Comparison of ENCODE assay signal across 15 mouse cellular contexts in the genomic region with DNA sequence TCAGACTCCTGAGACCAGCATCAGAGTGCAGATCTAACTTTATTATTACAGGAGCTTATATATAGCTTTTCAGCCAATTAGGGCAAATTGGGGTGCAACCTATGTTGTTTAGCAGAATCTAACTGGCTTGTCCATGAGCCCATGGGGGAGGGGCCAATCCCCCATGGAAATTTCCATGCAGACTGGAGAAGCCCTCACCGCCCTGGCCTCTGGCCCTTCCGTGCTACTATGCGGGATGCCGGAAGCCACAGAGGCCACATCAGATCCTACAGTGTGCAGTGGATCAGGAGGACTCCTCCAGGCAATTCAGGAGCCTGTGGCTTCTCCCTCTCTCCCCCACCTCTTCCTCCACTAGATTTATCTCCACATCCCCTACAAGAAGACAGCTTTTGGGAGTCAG. TPM values are rescaled to one million over a fixed set of nuclear protein-coding genes. Genes with fewer than 3 reads are reported as not detected.
A peak's percentile ranks its signal among the peaks of the same experiment; 100 is the strongest.
DNase-seq lines count a peak whose midpoint lies in the region; ATAC-seq lines count a peak whose summit lies in the region.
"Had no signal": no experiment of that assay in that cellular context is flagged by ENCODE, and none has a peak within 500 bp of the region (broad histone marks: within the 10 kb centered on the region; RNA-seq: fewer than 3 reads in every experiment).

No protein-coding gene starts in this region.

- peak overlapping the region; percentile 50 for H3K27ac ChIP-seq in liver, embryonic 13.5 days
- no peak overlapping the region; the same call in 1 of the 2 replicates for H3K27ac ChIP-seq in liver, embryonic 12.5 days
- H3K27ac ChIP-seq in forebrain, embryonic 11.5 days (ENCODE audit: low read depth, low read length), result no peak overlapping the region
- H3K27ac ChIP-seq: embryonic facial prominence, embryonic 13.5 days had no signal

- ATAC-seq in liver, embryonic 13.5 days (ENCODE audit: low read depth), result no peak
- ATAC-seq in liver, embryonic 12.5 days, result no peak
- 0 out of 2 replicates have a peak, but pooled peaks have one; percentile 17 for ATAC-seq in megakaryocyte-erythroid progenitor cell, adult 5-6 weeks (replicated peaks; ENCODE audit: low FRiP score, low TSS enrichment, poor library complexity, severe bottlenecking)
- no peak for ATAC-seq in forebrain, embryonic 11.5 days (replicated peaks; ENCODE audit: low FRiP score)
- no peak for ATAC-seq in megakaryocyte, adult 5-6 weeks (ENCODE audit: poor library complexity, severe bottlenecking)
- ATAC-seq: forebrain, embryonic 16.5 days had no signal

- no peaks in the 10 kb centered on the region for H3K9me3 ChIP-seq in liver, embryonic 13.5 days (replicated peaks)
- no peaks in the 10 kb centered on the region for H3K9me3 ChIP-seq in liver, embryonic 12.5 days (replicated peaks)
- H3K9me3 ChIP-seq in forebrain, embryonic 11.5 days (ENCODE audit: control insufficient read depth, low read length), result no peaks in the 10 kb centered on the region
- H3K9me3 ChIP-seq: embryonic facial prominence, embryonic 13.5 days had no signal

- H3K27me3 ChIP-seq in liver, embryonic 13.5 days, result no peaks in the 10 kb centered on the region
- no peaks in the 10 kb centered on the region for H3K27me3 ChIP-seq in liver, embryonic 12.5 days (replicated peaks)
- no peaks in the 10 kb centered on the region for H3K27me3 ChIP-seq in forebrain, embryonic 11.5 days (ENCODE audit: control insufficient read depth, insufficient read depth, low read length)
- H3K27me3 ChIP-seq: embryonic facial prominence, embryonic 13.5 days had no signal

- H3K4me3 ChIP-seq in liver, embryonic 13.5 days (replicated peaks), result no peak overlapping the region
- H3K4me3 ChIP-seq in liver, embryonic 12.5 days, result no peak overlapping the region
- H3K4me3 ChIP-seq in forebrain, embryonic 11.5 days (ENCODE audit: low read depth, low read length), result no peak overlapping the region
- H3K4me3 ChIP-seq: embryonic facial prominence, embryonic 13.5 days had no signal

- WGBS in liver, embryonic 13.5 days (ENCODE audit: insufficient replicate concordance), result 57% methylated on average over 4 of the region's 4 CpGs
- 48% methylated on average over 4 of the region's 4 CpGs for WGBS in liver, embryonic 12.5 days (ENCODE audit: insufficient replicate concordance)
- WGBS in forebrain, embryonic 11.5 days, result 61% methylated on average over 4 of the region's 4 CpGs

- peak overlapping the region; percentile 24; the same call in 1 of the 2 replicates for H3K9ac ChIP-seq in liver, embryonic 13.5 days
- no peak overlapping the region for H3K9ac ChIP-seq in liver, embryonic 12.5 days
- no peak overlapping the region for H3K9ac ChIP-seq in forebrain, embryonic 11.5 days (ENCODE audit: low read length)
- H3K9ac ChIP-seq: embryonic facial prominence, embryonic 13.5 days had no signal

- 0 out of 2 replicates have a peak overlapping the region, but pooled peaks have one; percentile 12 for H3K4me2 ChIP-seq in liver, embryonic 13.5 days
- no peak overlapping the region for H3K4me2 ChIP-seq in liver, embryonic 12.5 days
- H3K4me2 ChIP-seq in forebrain, embryonic 11.5 days (ENCODE audit: low read depth, low read length, severe bottlenecking), result no peak overlapping the region
- H3K4me2 ChIP-seq: embryonic facial prominence, embryonic 13.5 days; liver, embryonic 11.5 days had no signal

- DNase-seq in cerebellum, adult 9-10 months, result peak; percentile 51
- DNase-seq in cerebellum, adult 9-11 months, result no peak
- no peak for DNase-seq in liver, embryonic 13.5 days
- DNase-seq in ZHBTc4 (ENCODE audit: low read depth, low spot score), result peak; percentile 78
- no peak for DNase-seq in forebrain, embryonic 11.5 days (ENCODE audit: low spot score)
- DNase-seq: B cell, adult 2 months; cerebellum, postnatal 10 days; lung, postnatal 4 days; thymus, adult 2 months had no signal

- H3K36me3 ChIP-seq in liver, embryonic 13.5 days, result 0 out of 2 replicates have a peak, but pooled peaks cover 8% of the 10 kb centered on the region
- H3K36me3 ChIP-seq in liver, embryonic 12.5 days, result peaks cover 10% of the 10 kb centered on the region
- H3K36me3 ChIP-seq in forebrain, embryonic 11.5 days (ENCODE audit: control insufficient read depth, insufficient read depth, low read length), result no peaks in the 10 kb centered on the region
- H3K36me3 ChIP-seq: embryonic facial prominence, embryonic 13.5 days had no signal

- peaks cover 76% of the 10 kb centered on the region for H3K4me1 ChIP-seq in liver, embryonic 13.5 days (replicated peaks)
- peaks cover 70% of the 10 kb centered on the region for H3K4me1 ChIP-seq in liver, embryonic 12.5 days
- peaks cover 4% of the 10 kb centered on the region; the same call in 1 of the 2 replicates for H3K4me1 ChIP-seq in forebrain, embryonic 11.5 days (replicated peaks; ENCODE audit: control insufficient read depth, insufficient read depth, low read length)

RNA-seq across cellular contexts. Expression of gene Mgat4b, which starts 7.1 kb away (rescaled TPM):
- polyA plus RNA-seq in liver, embryonic 13.5 days (2015; fragmentation: Nextera tagmentation; extraction: Ambion mirVana), result 11.4 and 12.1 TPM in 2 replicates
- polyA plus RNA-seq in liver, embryonic 12.5 days (2016; fragmentation: Nextera tagmentation; extraction: Ambion mirVana), result 29.1 and 30.7 TPM in 2 replicates
- total RNA-seq in megakaryocyte-erythroid progenitor cell, adult 5-6 weeks (2014; fragmentation: Nextera tagmentation), result 27.8 and 40.6 TPM in 2 replicates
- total RNA-seq in megakaryocyte-erythroid progenitor cell, adult 5-6 weeks (2017), result 11.1 and 14.5 TPM in 2 replicates
- 24.2 and 30.9 TPM in 2 replicates for polyA plus RNA-seq in forebrain, embryonic 11.5 days (2014; fragmentation: Nextera tagmentation; extraction: Ambion mirVana)
- total RNA-seq in megakaryocyte, adult 5-6 weeks (2015), result 17.1 and 22.2 TPM in 2 replicates
- total RNA-seq in megakaryocyte, adult 5-6 weeks (2017), result 9.1 and 12.1 TPM in 2 replicates

RNA-seq across cellular contexts. Expression of gene Sqstm1, which starts 7.2 kb away (rescaled TPM):
- polyA plus RNA-seq in liver, embryonic 13.5 days (2015; fragmentation: Nextera tagmentation; extraction: Ambion mirVana), result 132 and 133 TPM in 2 replicates
- 143 and 152 TPM in 2 replicates for polyA plus RNA-seq in liver, embryonic 12.5 days (2016; fragmentation: Nextera tagmentation; extraction: Ambion mirVana)
- 69.3 and 129 TPM in 2 replicates for total RNA-seq in megakaryocyte-erythroid progenitor cell, adult 5-6 weeks (2014; fragmentation: Nextera tagmentation)
- 339 and 435 TPM in 2 replicates for total RNA-seq in megakaryocyte-erythroid progenitor cell, adult 5-6 weeks (2017)
- polyA plus RNA-seq in forebrain, embryonic 11.5 days (2014; fragmentation: Nextera tagmentation; extraction: Ambion mirVana), result 148 and 164 TPM in 2 replicates
- total RNA-seq in megakaryocyte, adult 5-6 weeks (2015), result 51.8 and 56.7 TPM in 2 replicates
- total RNA-seq in megakaryocyte, adult 5-6 weeks (2017), result 298 and 386 TPM in 2 replicates

RNA-seq across cellular contexts. Expression of gene Ltc4s, which starts 20.6 kb away (rescaled TPM):
- 0.49 and 0.99 TPM in 2 replicates for polyA plus RNA-seq in liver, embryonic 13.5 days (2015; fragmentation: Nextera tagmentation; extraction: Ambion mirVana)
- 0.87 and 1.0 TPM in 2 replicates for polyA plus RNA-seq in liver, embryonic 12.5 days (2016; fragmentation: Nextera tagmentation; extraction: Ambion mirVana)
- total RNA-seq in megakaryocyte-erythroid progenitor cell, adult 5-6 weeks (2014; fragmentation: Nextera tagmentation), result 3.1 and 3.4 TPM in 2 replicates
- 12.7 TPM in 1 of 2 replicates, not detected in the other for total RNA-seq in megakaryocyte-erythroid progenitor cell, adult 5-6 weeks (2017)
- polyA plus RNA-seq in forebrain, embryonic 11.5 days (2014; fragmentation: Nextera tagmentation; extraction: Ambion mirVana), result 0.51 and 0.81 TPM in 2 replicates
- total RNA-seq in megakaryocyte, adult 5-6 weeks (2015), result not detected in 2 replicates
- 0.66 TPM in 1 of 2 replicates, not detected in the other for total RNA-seq in megakaryocyte, adult 5-6 weeks (2017)

RNA-seq across cellular contexts. Expression of gene Mrnip, which starts 43.6 kb away (rescaled TPM):
- polyA plus RNA-seq in liver, embryonic 13.5 days (2015; fragmentation: Nextera tagmentation; extraction: Ambion mirVana), result 8.1 and 8.5 TPM in 2 replicates
- 8.6 and 8.7 TPM in 2 replicates for polyA plus RNA-seq in liver, embryonic 12.5 days (2016; fragmentation: Nextera tagmentation; extraction: Ambion mirVana)
- 10.5 and 15.8 TPM in 2 replicates for total RNA-seq in megakaryocyte-erythroid progenitor cell, adult 5-6 weeks (2014; fragmentation: Nextera tagmentation)
- total RNA-seq in megakaryocyte-erythroid progenitor cell, adult 5-6 weeks (2017), result 9.9 and 17.8 TPM in 2 replicates
- polyA plus RNA-seq in forebrain, embryonic 11.5 days (2014; fragmentation: Nextera tagmentation; extraction: Ambion mirVana), result 20.1 and 21.1 TPM in 2 replicates
- 7.6 and 9.2 TPM in 2 replicates for total RNA-seq in megakaryocyte, adult 5-6 weeks (2015)
- 7.5 and 11.6 TPM in 2 replicates for total RNA-seq in megakaryocyte, adult 5-6 weeks (2017)

Comparison
In these comparisons a context has a peak if more than half of its experiments do, and no peak if none do; other contexts are left out.
1. DNase-seq: peak in cerebellum, adult 9-10 months (single experiment) and ZHBTc4 (single experiment); none in cerebellum, adult 9-11 months (single experiment), liver, embryonic 13.5 days (single experiment) and forebrain, embryonic 11.5 days (single experiment).